Mouse (Mus musculus) liver, embryonic 15.5 days (tissue): Measurements from ENCODE around the gene Tsc22d4. TPM values are rescaled to one million over a fixed set of nuclear protein-coding genes. Genes with fewer than 3 reads are reported as not detected.
A peak's percentile ranks its signal among the peaks of the same experiment; 100 is the strongest.

Experiments used
- ATAC-seq: fragments of 200-750 bp; cut with Nextera tagmentation; 2 replicates; pipeline ENCODE4 v1.8.0; 2017; ENCODE audit warnings: moderate number of reproducible peaks, mild to moderate bottlenecking, moderate library complexity; ENCODE audit not compliant: insufficient read depth
- H3K27ac ChIP-seq: fragments of 300-500 bp; sonication (generic); replicated peaks from 2 replicates; pipeline ENCODE4 v1.5.1; 2015; ENCODE audit warnings: mild to moderate bottlenecking, inconsistent platforms
- H3K27me3 ChIP-seq: fragments of 300-500 bp; sonication (generic); 2 replicates; pipeline ENCODE4 v1.6.1; 2015; ENCODE audit warnings: mild to moderate bottlenecking, inconsistent platforms
- H3K36me3 ChIP-seq: fragments of 300-500 bp; sonication (generic); replicated peaks from 2 replicates; pipeline ENCODE4 v1.6.1; 2015; ENCODE audit warnings: moderate library complexity, mild to moderate bottlenecking, inconsistent platforms
- H3K4me1 ChIP-seq: fragments of 300-500 bp; sonication (generic); replicated peaks from 2 replicates; pipeline ENCODE4 v1.6.1; 2015; ENCODE audit warnings: inconsistent platforms
- H3K4me2 ChIP-seq: fragments of 300-500 bp; sonication (generic); 2 replicates; pipeline ENCODE4 v1.6.1; 2015; ENCODE audit warnings: moderate library complexity, mild to moderate bottlenecking, inconsistent platforms
- H3K4me3 ChIP-seq: fragments of 300-500 bp; sonication (generic); replicated peaks from 2 replicates; pipeline ENCODE4 v1.5.1; 2015; ENCODE audit warnings: mild to moderate bottlenecking, inconsistent platforms
- H3K9ac ChIP-seq: fragments of 300-500 bp; sonication (generic); 2 replicates; pipeline ENCODE4 v1.6.1; 2015; ENCODE audit warnings: moderate library complexity, mild to moderate bottlenecking, inconsistent platforms
- H3K9me3 ChIP-seq: fragments of 300-500 bp; sonication (generic); replicated peaks from 2 replicates; pipeline ENCODE4 v1.6.1; 2016; ENCODE audit warnings: inconsistent platforms
- WGBS: fragments of 180-500 bp; shearing (Covaris S2); methylation state at CpG from one replicate; pipeline ENCODE4 v1.1.7; 2015; ENCODE audit warnings: mixed read lengths; ENCODE audit not compliant: insufficient replicate concordance; 5-methylcytosine and 5-hydroxymethylcytosine counted together
- polyA plus RNA-seq: library from polyadenylated mRNA; unstranded; fragments of >200 nt; fragmentation: Nextera tagmentation; extraction: Ambion mirVana; gene quantifications from 2 replicates; pipeline ENCODE4 v1.2.1, GENCODE M21; 2015

Tsc22d4 gene
- polyA plus RNA-seq, 1 experiment from 2014 or later, result 68.8 TPM

DNA sequence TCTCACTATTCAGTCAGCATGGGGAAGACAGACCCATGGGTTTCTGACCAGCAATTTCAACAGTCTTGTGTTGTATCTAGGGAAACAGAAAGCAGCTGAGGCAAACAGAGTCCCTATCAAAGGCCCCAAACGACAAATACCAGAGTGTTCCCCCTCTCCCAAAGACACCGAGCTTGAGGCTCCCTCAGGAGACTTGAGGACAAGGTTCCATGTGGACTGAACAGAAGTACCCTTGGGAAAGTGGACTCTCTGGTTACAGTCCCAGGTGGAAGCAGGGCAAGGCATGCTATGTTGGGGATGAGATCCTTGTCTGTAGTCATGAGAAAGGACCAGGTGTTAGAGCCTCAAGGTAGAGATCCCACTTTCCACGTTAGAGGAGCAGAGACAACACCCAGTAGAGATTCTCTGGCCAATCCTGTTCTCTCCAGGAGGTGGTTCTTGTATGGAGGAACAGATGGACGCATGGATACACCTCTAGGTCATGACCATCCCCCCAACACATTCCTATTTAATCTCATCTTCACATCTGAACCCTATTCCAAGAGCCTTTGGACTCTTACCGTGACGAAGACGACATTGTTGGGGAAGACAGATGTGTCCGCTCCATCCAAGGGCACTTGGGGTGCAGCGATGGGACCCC, 38.5 kb downstream of the Tsc22d4 start:
- ATAC-seq, result no peak
- peaks cover 62% of the 10 kb centered on the region for H3K4me1 ChIP-seq
- peak overlapping the region; percentile 92 for H3K9ac ChIP-seq
- H3K36me3 ChIP-seq, result peaks cover 51% of the 10 kb centered on the region
- peak overlapping the region; percentile 90 for H3K4me2 ChIP-seq
- peak overlapping the region; percentile 80 for H3K4me3 ChIP-seq
- peak overlapping the region; percentile 51 for H3K27ac ChIP-seq
- peaks cover 8% of the 10 kb centered on the region; the same call in 1 of the 2 replicates for H3K27me3 ChIP-seq
- 58% methylated on average over 9 of the region's 9 CpGs for WGBS
- no peaks in the 10 kb centered on the region for H3K9me3 ChIP-seq

DNA sequence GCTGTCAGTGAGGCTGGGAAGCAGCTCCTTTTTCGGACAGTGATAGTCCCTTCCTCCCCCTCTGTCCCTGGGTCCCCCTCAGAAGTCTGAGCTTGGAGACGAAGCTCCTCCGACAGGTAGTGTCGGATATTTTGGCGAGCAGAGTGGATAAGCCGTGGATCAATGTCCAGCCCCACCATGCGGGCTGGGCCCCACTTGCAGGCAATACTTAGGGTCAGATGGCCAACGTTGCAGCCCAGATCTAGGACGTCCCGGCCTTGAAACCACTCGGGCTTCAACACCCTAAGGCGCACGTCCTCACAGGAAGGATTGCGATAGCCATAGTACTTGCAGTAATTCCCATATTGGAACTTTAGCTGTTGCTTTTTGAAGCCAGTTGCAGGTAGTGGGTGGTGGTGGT, 39.0 kb downstream of the Tsc22d4 start:
- Histone ChIP-seq H3K4me3 (peak overlapping the region; percentile 80), H3K4me2 (peak overlapping the region; percentile 90), H3K27ac (peak overlapping the region; percentile 98), H3K27me3 (peaks cover 12% of the 10 kb centered on the region; the same call in 1 of the 2 replicates), H3K4me1 (peaks cover 59% of the 10 kb centered on the region), H3K9ac (peak overlapping the region; percentile 92), H3K36me3 (peaks cover 51% of the 10 kb centered on the region), H3K9me3 (no peaks in the 10 kb centered on the region)
- no peak for ATAC-seq
- 67% methylated on average over 14 of the region's 14 CpGs for WGBS

- Histone ChIP-seq H3K9me3 (no peaks in the 10 kb centered on the region), H3K9ac (peak overlapping the region; percentile 92), H3K4me3 (peak overlapping the region; percentile 80), H3K4me2 (peak overlapping the region; percentile 90), H3K36me3 (peaks cover 45% of the 10 kb centered on the region), H3K4me1 (peaks cover 50% of the 10 kb centered on the region), H3K27me3 (peaks cover 12% of the 10 kb centered on the region; the same call in 1 of the 2 replicates), H3K27ac (peak overlapping the region; percentile 98)
- WGBS, result under 1% methylated on average over 62 of the region's 62 CpGs
- ATAC-seq, result peak; percentile 12
Measured at GRCm38 (mm10) chr5:137785164-137786031, 39.9 kb downstream of the Tsc22d4 start.

DNA sequence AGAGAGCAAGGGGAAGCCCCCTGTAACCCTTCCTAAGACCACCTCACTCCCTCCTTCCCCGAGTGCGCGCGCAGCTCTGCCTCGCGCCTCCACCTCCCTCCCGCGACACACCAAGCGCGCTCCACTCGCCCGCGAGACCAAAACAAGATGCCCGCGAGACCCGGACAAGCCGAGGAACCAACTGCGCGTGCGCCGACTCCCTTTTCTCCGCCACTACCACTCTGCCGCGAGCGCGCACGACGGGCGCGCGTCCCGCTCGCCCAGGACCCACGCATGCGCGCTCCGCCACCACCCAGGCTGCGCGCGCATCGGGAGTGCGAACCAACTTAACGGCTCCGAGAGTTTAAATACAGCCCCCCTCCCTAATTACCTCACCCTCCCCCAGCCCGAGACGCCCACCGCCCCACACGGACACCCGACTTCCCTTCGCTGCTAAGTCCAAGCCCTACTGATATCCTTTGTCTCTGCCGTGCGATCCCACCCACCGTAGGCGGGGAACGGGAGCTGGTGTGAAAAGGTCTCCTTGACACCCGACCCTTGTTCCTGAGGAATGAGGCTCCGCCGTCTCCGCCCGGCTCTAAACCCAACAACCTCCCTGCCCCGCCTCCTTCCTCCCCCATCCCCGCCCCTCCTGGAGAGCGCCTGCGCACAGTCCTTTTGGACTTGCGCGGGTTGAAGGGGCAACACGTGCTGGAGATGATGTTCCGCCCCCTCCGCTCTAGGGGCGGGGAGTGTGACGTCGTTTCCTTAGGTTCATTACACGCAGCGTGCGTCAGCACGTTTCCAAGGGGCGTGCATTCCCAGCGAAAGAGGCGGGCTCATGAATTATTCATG, 40.8 kb downstream of the Tsc22d4 start:
- ATAC-seq, result peak; percentile 82
- Histone ChIP-seq H3K9me3 (no peaks in the 10 kb centered on the region), H3K4me3 (peak overlapping the region; percentile 80), H3K27ac (peak overlapping the region; percentile 98), H3K9ac (peak overlapping the region; percentile 92), H3K4me1 (peaks cover 48% of the 10 kb centered on the region), H3K4me2 (peak overlapping the region; percentile 90), H3K27me3 (peaks cover 12% of the 10 kb centered on the region; the same call in 1 of the 2 replicates), H3K36me3 (peaks cover 36% of the 10 kb centered on the region)
- under 1% methylated on average over 79 of the region's 79 CpGs for WGBS

DNA sequence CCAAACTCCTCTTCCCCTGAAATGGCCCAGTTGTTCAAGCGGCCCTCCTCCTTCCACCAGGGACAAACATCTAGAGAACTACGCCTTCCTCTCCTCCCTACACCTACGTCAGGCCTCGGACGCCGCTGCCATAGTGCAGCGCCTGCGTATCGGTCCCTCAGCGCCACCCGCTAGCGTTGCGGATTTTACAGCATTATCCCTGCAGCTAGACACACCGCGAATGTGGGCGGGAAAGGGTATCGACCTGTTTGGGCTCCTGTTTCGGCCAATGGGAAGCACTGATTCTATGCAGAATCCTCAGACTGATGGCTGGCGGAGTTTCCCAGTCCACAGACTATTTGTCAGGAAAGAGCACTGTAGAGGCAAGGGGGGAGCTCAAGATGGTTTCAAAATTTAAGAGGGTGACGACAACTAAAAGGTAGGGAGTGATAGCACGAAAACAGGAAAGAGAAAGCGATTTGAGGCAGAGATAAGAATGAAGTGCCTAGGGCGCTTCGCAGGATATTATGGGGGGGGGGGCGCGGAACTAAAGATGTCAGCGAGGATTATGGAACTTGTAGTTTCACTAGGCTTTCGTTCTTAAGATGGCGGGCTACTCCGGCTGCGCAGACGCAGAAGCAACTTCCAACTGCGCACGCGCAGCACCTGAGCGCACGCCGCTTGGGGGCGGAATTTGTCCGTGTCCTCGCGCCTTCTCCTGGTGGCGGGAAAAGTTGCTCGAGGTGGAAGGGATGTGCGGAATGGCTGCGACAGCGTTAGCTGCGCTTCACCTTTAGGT, 41.8 kb downstream of the Tsc22d4 start, which contains the start of the genes Mepce and Zcwpw1:
Gene Mepce, minus strand, starts transcription at position 505 of the 778 bp plus-strand sequence.
Gene Zcwpw1, plus strand, starts transcription at position 648 of the 778 bp plus-strand sequence.
- Histone ChIP-seq H3K4me1 (peaks cover 43% of the 10 kb centered on the region), H3K27ac (peak within 1 kb of the TSS; percentile 98), H3K4me2 (peak within 1 kb of the TSS; percentile 90), H3K4me3 (peak within 1 kb of the TSS; percentile 80), H3K27me3 (peaks cover 12% of the 10 kb centered on the region; the same call in 1 of the 2 replicates), H3K9ac (peak within 1 kb of the TSS; percentile 92), H3K9me3 (no peaks in the 10 kb centered on the region), H3K36me3 (peaks cover 26% of the 10 kb centered on the region)
- WGBS, result under 1% methylated on average over 48 of the region's 48 CpGs
- ATAC-seq, result peak; percentile 67

GRCm38 (mm10) chr5:137788171-137788570, 42.6 kb downstream of the Tsc22d4 start:
- H3K4me2 ChIP-seq, result peak overlapping the region; percentile 90
- peaks cover 35% of the 10 kb centered on the region for H3K4me1 ChIP-seq
- WGBS, result 65% methylated on average over 24 of the region's 24 CpGs
- H3K9ac ChIP-seq, result no peak overlapping the region
- peaks cover 12% of the 10 kb centered on the region; the same call in 1 of the 2 replicates for H3K27me3 ChIP-seq
- H3K27ac ChIP-seq, result no peak overlapping the region
- H3K4me3 ChIP-seq, result peak overlapping the region; percentile 80
- H3K36me3 ChIP-seq, result peaks cover 18% of the 10 kb centered on the region
- ATAC-seq, result no peak
- no peaks in the 10 kb centered on the region for H3K9me3 ChIP-seq

DNA sequence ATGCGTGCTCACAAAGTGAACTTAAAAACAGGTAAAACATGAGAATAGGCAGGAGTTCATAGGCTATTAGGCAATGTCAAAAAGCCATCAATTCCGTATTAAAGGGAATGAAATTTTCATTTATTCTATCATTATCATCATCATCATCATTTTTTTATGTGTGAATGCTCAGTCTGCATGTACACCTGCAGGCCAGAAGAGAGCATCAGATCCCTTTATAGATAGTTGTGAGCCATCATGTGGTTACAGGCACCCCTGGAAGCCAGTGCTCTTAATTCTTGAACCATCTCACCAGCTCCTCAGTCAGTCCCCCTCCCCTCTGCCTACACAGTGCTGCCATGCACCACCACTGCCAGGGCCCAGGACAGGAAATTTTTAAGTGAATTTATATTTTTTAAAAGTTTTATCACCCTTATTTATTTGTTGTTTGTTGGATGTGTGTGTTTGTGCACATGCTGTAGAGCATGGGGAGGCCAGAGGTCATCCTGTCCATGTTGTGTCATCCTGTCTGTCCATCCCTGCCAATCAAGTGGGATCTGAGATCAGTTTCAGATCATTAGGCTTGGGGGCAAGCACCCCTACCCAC, 43.5 kb downstream of the Tsc22d4 start:
- no peak for ATAC-seq
- WGBS, result 79% methylated on average over 2 of the region's 2 CpGs
- H3K9ac ChIP-seq, result no peak overlapping the region

GRCm38 (mm10) chr5:137791553-137791952, 46.0 kb downstream of the Tsc22d4 start:
- Histone ChIP-seq H3K4me2 (no peak overlapping the region), H3K4me3 (no peak overlapping the region), H3K9ac (no peak overlapping the region), H3K4me1 (peaks cover 11% of the 10 kb centered on the region), H3K36me3 (no peaks in the 10 kb centered on the region), H3K9me3 (no peaks in the 10 kb centered on the region), H3K27ac (no peak overlapping the region), H3K27me3 (peaks cover 12% of the 10 kb centered on the region; the same call in 1 of the 2 replicates)
- no peak for ATAC-seq

More for the DNA sequence above, 43.5 kb downstream of the Tsc22d4 start:
- Histone ChIP-seq H3K27ac (no peak overlapping the region), H3K4me1 (peaks cover 27% of the 10 kb centered on the region), H3K36me3 (peaks cover 9% of the 10 kb centered on the region), H3K9me3 (no peaks in the 10 kb centered on the region), H3K4me2 (no peak overlapping the region), H3K27me3 (peaks cover 12% of the 10 kb centered on the region; the same call in 1 of the 2 replicates), H3K4me3 (no peak overlapping the region)

- no peak overlapping the region for H3K4me3 ChIP-seq
- H3K4me2 ChIP-seq, result no peak overlapping the region
- WGBS, result 50% methylated on average over 3 of the region's 3 CpGs
- ATAC-seq, result no peak
- H3K27me3 ChIP-seq, result no peaks in the 10 kb centered on the region
- no peak overlapping the region for H3K27ac ChIP-seq
- no peaks in the 10 kb centered on the region for H3K9me3 ChIP-seq
- H3K4me1 ChIP-seq, result no peaks in the 10 kb centered on the region
- H3K9ac ChIP-seq, result no peak overlapping the region
- no peaks in the 10 kb centered on the region for H3K36me3 ChIP-seq
Measured at GRCm38 (mm10) chr5:137796606-137797005, 51.1 kb downstream of the Tsc22d4 start.

- no peaks in the 10 kb centered on the region for H3K27me3 ChIP-seq
- WGBS, result 41% methylated on average over 3 of the region's 3 CpGs
- H3K36me3 ChIP-seq, result no peaks in the 10 kb centered on the region
- no peak overlapping the region for H3K4me3 ChIP-seq
- H3K9me3 ChIP-seq, result no peaks in the 10 kb centered on the region
- no peak for ATAC-seq
- H3K27ac ChIP-seq, result no peak overlapping the region
- no peak overlapping the region for H3K9ac ChIP-seq
- no peak overlapping the region for H3K4me2 ChIP-seq
- H3K4me1 ChIP-seq, result no peaks in the 10 kb centered on the region
Measured at GRCm38 (mm10) chr5:137800917-137801316, 55.4 kb downstream of the Tsc22d4 start.
